Mouse (Mus musculus) thymus, adult 2 months (tissue): Measurements from ENCODE around the gene Ntn1.

Source experiments
- CTCF ChIP-seq: fragments of 200-500 bp; IDR thresholded peaks from 2 replicates; pipeline ENCODE4 v1.5.1; 2012; ENCODE audit warnings: mild to moderate bottlenecking, control low read depth, low read length, moderate library complexity, borderline replicate concordance; ENCODE audit not compliant: control insufficient read depth, poor library complexity, insufficient read depth; ENCODE audit errors: extremely low read depth
- POLR2A ChIP-seq: fragments of 200-500 bp; IDR thresholded peaks from 2 replicates; pipeline ENCODE4 v1.6.1; 2012; ENCODE audit warnings: mild to moderate bottlenecking, low read length, control low read depth, moderate library complexity; ENCODE audit not compliant: control insufficient read depth, poor library complexity, insufficient read depth; ENCODE audit errors: extremely low read depth

- TF ChIP-seq CTCF (no peak), POLR2A (no peak)
These were observed 5.1 kb downstream of the Ntn1 start for GRCm38 (mm10) chr11:68395546-68395945.
